10 mouse cellular contexts compared by ENCODE assay signal in genomic region chr14:4414965-4415835, GRCm38 (mm10). TPM values are rescaled to one million over a fixed set of nuclear protein-coding genes. Genes with fewer than 3 reads are reported as not detected.
A peak's percentile ranks its signal among the peaks of the same experiment; 100 is the strongest.
DNase-seq lines count a peak whose midpoint lies in the region; ATAC-seq and TF ChIP-seq lines count a peak whose summit lies in the region.
"Not testable (repeated sequence)": the region's sequence is repeated elsewhere in the genome, so short reads cannot be mapped to it uniquely, and the experiment has no call there.
"Had no signal": no experiment of that assay in that cellular context is flagged by ENCODE, and none has a peak within 500 bp of the region (broad histone marks: within the 10 kb centered on the region; RNA-seq: fewer than 3 reads in every experiment).

Gene Gm3164 (plus strand): TSS chr14:4415448.

- not testable (repeated sequence) for H3K4me1 ChIP-seq in E14TG2a.4 (replicated peaks; ENCODE audit: low read depth, low read length); kidney, embryonic 15.5 days; limb, embryonic 13.5 days; midbrain, embryonic 12.5 days; stomach, embryonic 14.5 days (ENCODE audit: control insufficient read depth, insufficient read depth, low read length)

- not testable (repeated sequence) for TF ChIP-seq CTCF in E14TG2a.4 (conservative IDR thresholded peaks at IDR 0.05; ENCODE audit: low read length); gastrocnemius, adult 2 months (IDR thresholded peaks at IDR 0.05)

- H3K27me3 ChIP-seq in E14TG2a.4 (ENCODE audit: insufficient read depth, low read length); kidney, embryonic 15.5 days; limb, embryonic 13.5 days; midbrain, embryonic 12.5 days; stomach, embryonic 14.5 days (ENCODE audit: control insufficient read depth, insufficient read depth, low read length): not testable (repeated sequence)

- peak within 1 kb of the TSS; percentile 38 for H3K27ac ChIP-seq in gastrocnemius, adult 2 months
- not testable (repeated sequence) for H3K27ac ChIP-seq in kidney, embryonic 15.5 days; limb, embryonic 13.5 days; midbrain, embryonic 12.5 days (replicated peaks); stomach, embryonic 14.5 days (ENCODE audit: low read length)

- H3K36me3 ChIP-seq in E14TG2a.4 (ENCODE audit: insufficient read depth, low read length); kidney, embryonic 15.5 days; limb, embryonic 13.5 days; midbrain, embryonic 12.5 days; stomach, embryonic 14.5 days (ENCODE audit: control insufficient read depth, insufficient read depth, low read length): not testable (repeated sequence)

- H3K9ac ChIP-seq in kidney, embryonic 15.5 days; limb, embryonic 13.5 days; stomach, embryonic 14.5 days (replicated peaks; ENCODE audit: low read depth, low read length): not testable (repeated sequence)
- H3K9ac ChIP-seq in midbrain, embryonic 12.5 days (replicated peaks), result peak within 1 kb of the TSS; percentile 44

- H3K9me3 ChIP-seq in E14TG2a.4 (ENCODE audit: low read length); kidney, embryonic 15.5 days (replicated peaks); limb, embryonic 13.5 days; midbrain, embryonic 12.5 days; stomach, embryonic 14.5 days (ENCODE audit: control insufficient read depth, low read depth, low read length): not testable (repeated sequence)

- ATAC-seq in kidney, embryonic 15.5 days (replicated peaks; ENCODE audit: low FRiP score); limb, embryonic 13.5 days (ENCODE audit: low FRiP score, low read depth); midbrain, embryonic 12.5 days (ENCODE audit: low FRiP score, low read depth); stomach, embryonic 14.5 days (ENCODE audit: insufficient number of reproducible peaks, insufficient read depth, low FRiP score, low read depth): not testable (repeated sequence)

- intact Hi-C loops in gastrocnemius, adult 2 months (cut with DNase I); heart, postnatal 14 days (cut with DNase I): not testable (repeated sequence)

- H3K4me2 ChIP-seq in kidney, embryonic 15.5 days, result peak within 1 kb of the TSS; percentile 68
- H3K4me2 ChIP-seq in limb, embryonic 13.5 days (replicated peaks), result peak within 1 kb of the TSS; percentile 66
- peak within 1 kb of the TSS; percentile 63 for H3K4me2 ChIP-seq in midbrain, embryonic 12.5 days (replicated peaks)
- peak within 1 kb of the TSS; percentile 37 for H3K4me2 ChIP-seq in stomach, embryonic 14.5 days (replicated peaks; ENCODE audit: low read depth, low read length)

- H3K4me3 ChIP-seq in E14TG2a.4 (replicated peaks; ENCODE audit: low read length), result peak within 1 kb of the TSS; percentile 43; the same call in 1 of the 2 replicates
- H3K4me3 ChIP-seq in gastrocnemius, adult 2 months, result peak within 1 kb of the TSS; percentile 67
- peak within 1 kb of the TSS; percentile 42 for H3K4me3 ChIP-seq in kidney, embryonic 15.5 days (replicated peaks)
- peak within 1 kb of the TSS; percentile 42 for H3K4me3 ChIP-seq in limb, embryonic 13.5 days
- H3K4me3 ChIP-seq in midbrain, embryonic 12.5 days, result peak within 1 kb of the TSS; percentile 52
- peak within 1 kb of the TSS; percentile 22; the same call in 1 of the 2 replicates for H3K4me3 ChIP-seq in stomach, embryonic 14.5 days (ENCODE audit: low read depth, low read length)

- under 1% methylated on average over 26 of the region's 59 CpGs for WGBS in kidney, embryonic 15.5 days
- WGBS in limb, embryonic 13.5 days, result under 1% methylated on average over 24 of the region's 59 CpGs
- whole genome bisulfite sequencing in midbrain, embryonic 12.5 days, result under 1% methylated on average over 24 of the region's 59 CpGs
- WGBS in stomach, embryonic 14.5 days, result 1% methylated on average over 27 of the region's 59 CpGs

- DNase-seq in cerebellum, postnatal 25 days, result peak; percentile 20 to 56
- peak; percentile 69 for DNase-seq in gastrocnemius, adult 2 months
- peak; percentile 70 to 73 for DNase-seq in heart, postnatal 14 days

RNA-seq across cellular contexts. Expression of gene Gm3164, which starts in this region (rescaled TPM):
- total RNA-seq in gastrocnemius, adult 2 months (2021), result under 1 TPM in 1 of 2 experiments, not detected in 1; 0.26 TPM
- total RNA-seq in heart, postnatal 14 days (2021), result under 1 TPM; 0.39 to 0.72 TPM
- polyA plus RNA-seq in kidney, embryonic 15.5 days (2015; fragmentation: Nextera tagmentation; extraction: Ambion mirVana), result 0.17 and 0.19 TPM in 2 replicates
- polyA plus RNA-seq in limb, embryonic 13.5 days (2015; fragmentation: Nextera tagmentation; extraction: Ambion mirVana), result 0.29 and 0.32 TPM in 2 replicates
- 0.74 and 1.0 TPM in 2 replicates for polyA plus RNA-seq in midbrain, embryonic 12.5 days (2016; fragmentation: Nextera tagmentation; extraction: Ambion mirVana)
- 0.22 and 0.30 TPM in 2 replicates for polyA plus RNA-seq in stomach, embryonic 14.5 days (2014; fragmentation: Nextera tagmentation; extraction: Ambion mirVana)
- total RNA-seq: hematopoietic stem cell, adult 5-6 weeks had no signal
- polyA plus RNA-seq: liver, embryonic 15.5 days had no signal

Comparison
In these comparisons a context has a peak if more than half of its experiments do, and no peak if none do; other contexts are left out.
1. Peak in DNase-seq, H3K4me3 ChIP-seq and H3K27ac ChIP-seq in gastrocnemius, adult 2 months; RNA of the gene not detected or under 1 TPM.
2. Peak in DNase-seq in heart, postnatal 14 days; RNA of the gene not detected or under 1 TPM.